Mouse (Mus musculus): ENCODE measurements around the gene Aip. TPM values are rescaled to one million over a fixed set of nuclear protein-coding genes. Genes with fewer than 3 reads are reported as not detected.

The Aip gene
- total RNA-seq, 2 experiments from 2014 or later: 121 to 126 TPM

- no peak for DNase-seq (ENCODE audit: low spot score in 2 of 2)
Observed at GRCm38 (mm10) chr19:4094348-4094747, 31.3 kb downstream of the Aip start.

GRCm38 (mm10) chr19:4093772-4094171 lies 31.9 kb downstream of the Aip start:
- no peak for DNase-seq (ENCODE audit: low spot score in 2 of 2)

- DNase-seq (ENCODE audit: low spot score in 2 of 2): no peak
Observed at GRCm38 (mm10) chr19:4092750-4093149, 32.9 kb downstream of the Aip start.

- no peak for DNase-seq (ENCODE audit: low spot score in 2 of 2)
Observed at GRCm38 (mm10) chr19:4091383-4091782, 34.3 kb downstream of the Aip start.

- no peak for DNase-seq (ENCODE audit: low spot score in 2 of 2)
Observed at GRCm38 (mm10) chr19:4090446-4090845, 35.2 kb downstream of the Aip start.

GRCm38 (mm10) chr19:4089128-4089527 lies 36.5 kb downstream of the Aip start:
- no peak for DNase-seq (ENCODE audit: low spot score in 2 of 2)

GRCm38 (mm10) chr19:4088146-4088545 lies 37.5 kb downstream of the Aip start:
- DNase-seq (ENCODE audit: low spot score in 2 of 2): no peak

- no peak for DNase-seq (ENCODE audit: low spot score in 2 of 2)
Observed at GRCm38 (mm10) chr19:4087090-4087489, 38.6 kb downstream of the Aip start.

GRCm38 (mm10) chr19:4086156-4086555 lies 39.5 kb downstream of the Aip start:
- DNase-seq (ENCODE audit: low spot score in 2 of 2): no peak

- DNase-seq (ENCODE audit: low spot score in 2 of 2): no peak
Observed at GRCm38 (mm10) chr19:4084984-4085383, 40.7 kb downstream of the Aip start.

GRCm38 (mm10) chr19:4083826-4084225 lies 41.8 kb downstream of the Aip start:
- no peak for DNase-seq (ENCODE audit: low spot score in 2 of 2)

- no peak for DNase-seq (ENCODE audit: low spot score in 2 of 2)
Observed at GRCm38 (mm10) chr19:4083316-4083715, 42.3 kb downstream of the Aip start.

- no peak for DNase-seq (ENCODE audit: low spot score in 2 of 2)
Observed at GRCm38 (mm10) chr19:4082219-4082965, 43.3 kb downstream of the Aip start.

- no peak for DNase-seq (ENCODE audit: low spot score in 2 of 2)
Observed at GRCm38 (mm10) chr19:4081394-4081793, 44.3 kb downstream of the Aip start, which contains the start of gene Cabp2. Gene Cabp2 (plus strand): TSS chr19:4081578.

- no peak for DNase-seq (ENCODE audit: low spot score in 2 of 2)
Observed at GRCm38 (mm10) chr19:4080511-4081009, 45.1 kb downstream of the Aip start.

GRCm38 (mm10) chr19:4079594-4079993 lies 46.1 kb downstream of the Aip start:
- DNase-seq (ENCODE audit: low spot score in 2 of 2): no peak

GRCm38 (mm10) chr19:4075531-4075930 lies 50.1 kb downstream of the Aip start:
- no peak for DNase-seq (ENCODE audit: low spot score in 2 of 2)

GRCm38 (mm10) chr19:4072706-4073424 lies 52.8 kb downstream of the Aip start:
- DNase-seq (ENCODE audit: low spot score in 2 of 2): no peak

- no peak for DNase-seq (ENCODE audit: low spot score in 2 of 2)
Observed at GRCm38 (mm10) chr19:4071406-4071805, 54.3 kb downstream of the Aip start.

GRCm38 (mm10) chr19:4070756-4071155 lies 54.9 kb downstream of the Aip start:
- DNase-seq (ENCODE audit: low spot score in 2 of 2): no peak

- no peak for DNase-seq (ENCODE audit: low spot score in 2 of 2)
Observed at GRCm38 (mm10) chr19:4070311-4070710, 55.3 kb downstream of the Aip start.

- DNase-seq (ENCODE audit: low spot score in 2 of 2): no peak
Observed at GRCm38 (mm10) chr19:4068717-4069410, 56.8 kb downstream of the Aip start.

All from left cerebral cortex, adult 18-20 months (tissue).